Comparison of ENCODE assay signal across 8 mouse cellular contexts in the genomic region with DNA sequence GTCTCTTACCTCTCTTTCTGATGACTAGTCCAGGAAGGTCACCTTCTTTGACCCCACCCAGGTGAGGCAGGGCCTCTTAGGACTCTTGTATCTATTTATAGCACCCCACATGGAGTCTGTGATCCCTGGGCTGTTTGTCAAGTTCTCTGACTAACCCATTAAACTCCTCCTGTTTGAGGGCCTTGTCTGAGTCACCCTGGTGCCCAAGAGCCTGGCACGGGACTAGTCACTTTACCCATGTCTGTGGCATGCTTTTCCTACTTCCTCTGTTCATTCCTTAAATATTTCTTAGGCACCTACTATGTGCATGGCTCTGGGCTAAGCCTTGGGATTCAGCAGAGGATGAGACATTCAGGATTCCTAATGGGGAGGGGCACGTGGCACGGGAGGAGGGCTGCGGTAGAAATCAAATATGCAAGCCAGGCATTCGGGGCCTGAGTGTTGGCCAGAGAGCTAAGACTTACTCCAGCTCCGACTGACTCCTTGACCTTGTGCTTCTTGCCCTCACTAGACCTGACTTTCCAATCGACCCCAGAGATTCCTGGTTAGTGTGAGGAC. TPM values are rescaled to one million over a fixed set of nuclear protein-coding genes. Genes with fewer than 3 reads are reported as not detected.
DNase-seq lines count a peak whose midpoint lies in the region; ATAC-seq and TF ChIP-seq lines count a peak whose summit lies in the region.

No protein-coding gene starts in this region.

- DNase-seq in layer of hippocampus, adult 2 months (ENCODE audit: low spot score in 2 of 2): no peak
- no peak for DNase-seq in layer of hippocampus, adult 8-10 months (ENCODE audit: low spot score in 2 of 2)
- no peak for DNase-seq in hindbrain, embryonic 11.5 days (ENCODE audit: low spot score)
- no peak for DNase-seq in midbrain, embryonic 10.5 days (ENCODE audit: low spot score)
- DNase-seq in thymus, postnatal 0 days (ENCODE audit: low spot score): no peak
- DNase-seq in ovary, postnatal 36 days (ENCODE audit: low spot score): no peak
- DNase-seq in left cerebral cortex, adult 18-20 months (ENCODE audit: low spot score in 2 of 2): no peak

- peak overlapping the region; percentile 99 for H3K4me3 ChIP-seq in layer of hippocampus, adult 2 months
- peak overlapping the region; percentile 95 for H3K4me3 ChIP-seq in bone marrow macrophage, adult 2 months (ENCODE audit: insufficient read depth, low read length)
- H3K4me3 ChIP-seq in hindbrain, embryonic 11.5 days (ENCODE audit: low read depth, low read length): peak overlapping the region; percentile 69
- peak overlapping the region; percentile 91 for H3K4me3 ChIP-seq in midbrain, embryonic 10.5 days

- no peak for TF ChIP-seq CTCF in layer of hippocampus, adult 2 months (conservative IDR thresholded peaks at IDR 0.05)
- TF ChIP-seq CTCF in bone marrow macrophage, adult 2 months (IDR thresholded peaks at IDR 0.05; ENCODE audit: low read depth, low read length): no peak

- TF ChIP-seq POLR2A in bone marrow macrophage, adult 2 months (IDR thresholded peaks at IDR 0.05; ENCODE audit: borderline replicate concordance, low read depth, low read length): no peak

- H3K27ac ChIP-seq in layer of hippocampus, adult 2 months: no peak overlapping the region
- peak overlapping the region; percentile 48 for H3K27ac ChIP-seq in bone marrow macrophage, adult 2 months (ENCODE audit: insufficient read depth, low read depth, low read length)
- no peak overlapping the region for H3K27ac ChIP-seq in hindbrain, embryonic 11.5 days (ENCODE audit: low read depth, low read length)
- H3K27ac ChIP-seq in midbrain, embryonic 10.5 days (replicated peaks): peak overlapping the region; percentile 88

- H3K9me3 ChIP-seq in hindbrain, embryonic 11.5 days (ENCODE audit: control insufficient read depth, low read length): no peaks in the 10 kb centered on the region
- H3K9me3 ChIP-seq in midbrain, embryonic 10.5 days (replicated peaks): no peaks in the 10 kb centered on the region

- H3K4me1 ChIP-seq in bone marrow macrophage, adult 2 months (ENCODE audit: control insufficient read depth, insufficient read depth, low read length): peaks cover 36% of the 10 kb centered on the region
- H3K4me1 ChIP-seq in hindbrain, embryonic 11.5 days (replicated peaks; ENCODE audit: control insufficient read depth, insufficient read depth, low read length): peaks cover 8% of the 10 kb centered on the region
- peaks cover 57% of the 10 kb centered on the region for H3K4me1 ChIP-seq in midbrain, embryonic 10.5 days

- WGBS in hindbrain, embryonic 11.5 days: 31% methylated on average over 7 of the region's 7 CpGs
- 28% methylated on average over 7 of the region's 7 CpGs for WGBS in midbrain, embryonic 10.5 days

- no peaks in the 10 kb centered on the region for H3K36me3 ChIP-seq in hindbrain, embryonic 11.5 days (ENCODE audit: control insufficient read depth, insufficient read depth, low read length)
- peaks cover 11% of the 10 kb centered on the region for H3K36me3 ChIP-seq in midbrain, embryonic 10.5 days

- no peaks in the 10 kb centered on the region for H3K27me3 ChIP-seq in hindbrain, embryonic 11.5 days (ENCODE audit: control insufficient read depth, insufficient read depth, low read length)
- H3K27me3 ChIP-seq in midbrain, embryonic 10.5 days (ENCODE audit: low read depth, poor library complexity, severe bottlenecking): no peaks in the 10 kb centered on the region; the same call in 1 of the 2 replicates

- no peak for ATAC-seq in hindbrain, embryonic 11.5 days (ENCODE audit: low FRiP score)

- no peak overlapping the region for H3K9ac ChIP-seq in hindbrain, embryonic 11.5 days (ENCODE audit: low read depth, low read length)

- H3K4me2 ChIP-seq in hindbrain, embryonic 11.5 days (replicated peaks; ENCODE audit: low read depth, low read length): peak overlapping the region; percentile 81

RNA-seq across cellular contexts. Expression of a gene that starts 1.0 kb away (rescaled TPM):
- 10 to 100 TPM; 13.1 to 15.2 TPM for total RNA-seq in layer of hippocampus, adult 2 months (2021)
- 10 to 100 TPM; 12.8 to 19.8 (median 16.8) TPM for total RNA-seq in layer of hippocampus, adult 8-10 months (2022)
- polyA plus RNA-seq in bone marrow macrophage, adult 2 months (2012; ENCODE audit: insufficient read depth, insufficient read length, missing spikeins): 47.3 and 52.8 TPM in 2 replicates
- 37.6 and 39.8 TPM in 2 replicates for polyA plus RNA-seq in hindbrain, embryonic 11.5 days (2014; fragmentation: Nextera tagmentation; extraction: Ambion mirVana)
- polyA plus RNA-seq in midbrain, embryonic 10.5 days (2016; fragmentation: Nextera tagmentation; extraction: Ambion mirVana): 55.7 and 65.1 TPM in 2 replicates
- polyA plus RNA-seq in thymus, postnatal 0 days (2015; fragmentation: Nextera tagmentation; extraction: Ambion mirVana): 70.5 and 73.5 TPM in 2 replicates
- 10 to 100 TPM; 20.5 to 21.4 TPM for total RNA-seq in left cerebral cortex, adult 18-20 months (2021)

RNA-seq across cellular contexts. Expression of a gene that starts 16.3 kb away (rescaled TPM):
- 10 to 100 TPM; 10.6 TPM for total RNA-seq in layer of hippocampus, adult 2 months (2021)
- total RNA-seq in layer of hippocampus, adult 8-10 months (2022): 10 to 100 TPM in 3 of 4 experiments, 1 to 10 TPM in 1; 9.4 to 16.6 (median 13.1) TPM
- 15.5 and 19.2 TPM in 2 replicates for polyA plus RNA-seq in bone marrow macrophage, adult 2 months (2012; ENCODE audit: insufficient read depth, insufficient read length, missing spikeins)
- 18.8 and 19.8 TPM in 2 replicates for polyA plus RNA-seq in hindbrain, embryonic 11.5 days (2014; fragmentation: Nextera tagmentation; extraction: Ambion mirVana)
- 18.0 and 26.9 TPM in 2 replicates for polyA plus RNA-seq in midbrain, embryonic 10.5 days (2016; fragmentation: Nextera tagmentation; extraction: Ambion mirVana)
- polyA plus RNA-seq in thymus, postnatal 0 days (2015; fragmentation: Nextera tagmentation; extraction: Ambion mirVana): 11.9 and 15.0 TPM in 2 replicates
- total RNA-seq in left cerebral cortex, adult 18-20 months (2021): 10 to 100 TPM; 11.4 to 12.3 TPM

RNA-seq across cellular contexts. Expression of a gene that starts 51.7 kb away (rescaled TPM):
- 10 to 100 TPM; 26.8 to 29.1 TPM for total RNA-seq in layer of hippocampus, adult 2 months (2021)
- total RNA-seq in layer of hippocampus, adult 8-10 months (2022): 10 to 100 TPM; 25.3 to 27.8 (median 27.1) TPM
- 19.4 and 20.8 TPM in 2 replicates for polyA plus RNA-seq in bone marrow macrophage, adult 2 months (2012; ENCODE audit: insufficient read depth, insufficient read length, missing spikeins)
- 62.4 and 64.8 TPM in 2 replicates for polyA plus RNA-seq in hindbrain, embryonic 11.5 days (2014; fragmentation: Nextera tagmentation; extraction: Ambion mirVana)
- polyA plus RNA-seq in midbrain, embryonic 10.5 days (2016; fragmentation: Nextera tagmentation; extraction: Ambion mirVana): 71.0 and 75.7 TPM in 2 replicates
- polyA plus RNA-seq in thymus, postnatal 0 days (2015; fragmentation: Nextera tagmentation; extraction: Ambion mirVana): 46.0 and 52.0 TPM in 2 replicates
- total RNA-seq in left cerebral cortex, adult 18-20 months (2021): 10 to 100 TPM; 28.1 to 29.7 TPM

Comparison
In these comparisons a context has a peak if more than half of its experiments do, and no peak if none do; other contexts are left out.
1. H3K27ac ChIP-seq: peak in bone marrow macrophage, adult 2 months (single experiment) and midbrain, embryonic 10.5 days (single experiment); none in layer of hippocampus, adult 2 months (single experiment) and hindbrain, embryonic 11.5 days (single experiment).
2. Peak in every context shown above with its lines, with median percentiles within 50 percentile points of each other: H3K4me3 ChIP-seq.